Mouse (Mus musculus): ENCODE measurements around the gene Tcl1b2.

DNA sequence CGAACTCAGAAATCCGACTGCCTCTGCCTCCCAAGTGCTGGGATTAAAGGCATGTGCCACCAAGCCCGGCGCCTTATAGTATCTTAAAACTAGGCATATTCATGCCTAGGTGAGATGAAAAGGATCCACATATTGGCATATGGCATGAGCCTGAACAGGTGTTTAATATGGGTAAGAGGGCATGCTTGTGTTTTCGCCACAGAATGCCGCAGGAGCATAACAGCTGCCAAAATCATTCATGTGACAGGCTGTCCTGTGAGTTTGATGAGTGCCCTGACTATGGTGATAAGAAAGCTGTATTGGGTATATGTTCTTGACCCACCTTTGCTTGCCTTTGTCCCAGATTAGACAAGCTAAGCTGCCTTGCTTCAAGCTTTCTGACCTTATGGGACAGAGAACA, 20.5 kb upstream of the Tcl1b2 start:
- TF ChIP-seq CTCF (IDR thresholded peaks at IDR 0.05; ENCODE audit: low read depth, low read length) (no peak), TAL1 (conservative IDR thresholded peaks at IDR 0.05; ENCODE audit: low read depth, low read length) (no peak), GATA1 (IDR thresholded peaks at IDR 0.05; ENCODE audit: borderline replicate concordance, low read length) (no peak)

Data from G1E (cell line).